Mouse (Mus musculus): ENCODE measurements at regions not wholly inside any gene's neighbourhood (a gene's known extent, or its start where the extent isn't known, plus 50 kb on each side); places are given as distances from the start of the nearest gene placed in this dataset.

- DNase-seq = no peak
Measured at GRCm38 (mm10) chr5:64662476-64662875, 140.7 kb upstream of the Klf3 start.

- no peak for DNase-seq
Measured at GRCm38 (mm10) chr5:64663766-64664165, 139.4 kb upstream of the Klf3 start.

- DNase-seq = no peak
Measured at GRCm38 (mm10) chr5:64665064-64665463, 138.1 kb upstream of the Klf3 start.

GRCm38 (mm10) chr5:64666256-64666655 lies 136.9 kb upstream of the Klf3 start:
- no peak for DNase-seq

- no peak for DNase-seq
Measured at GRCm38 (mm10) chr5:64667053-64667452, 136.1 kb upstream of the Klf3 start.

- DNase-seq = no peak
Measured at GRCm38 (mm10) chr5:64673861-64674260, 129.3 kb upstream of the Klf3 start.

GRCm38 (mm10) chr5:64676214-64676945 lies 126.8 kb upstream of the Klf3 start:
- no peak for DNase-seq

- no peak for DNase-seq
Measured at GRCm38 (mm10) chr5:64676946-64677588, 126.1 kb upstream of the Klf3 start.

GRCm38 (mm10) chr5:64678706-64679105 lies 124.5 kb upstream of the Klf3 start:
- no peak for DNase-seq

GRCm38 (mm10) chr5:64679996-64680625 lies 123.1 kb upstream of the Klf3 start:
- DNase-seq = no peak

GRCm38 (mm10) chr5:64681161-64681560 lies 122.0 kb upstream of the Klf3 start:
- no peak for DNase-seq

- no peak for DNase-seq
Measured at GRCm38 (mm10) chr5:64682326-64682845, 120.8 kb upstream of the Klf3 start.

- DNase-seq = no peak
Measured at GRCm38 (mm10) chr5:64683419-64683818, 119.8 kb upstream of the Klf3 start.

- no peak for DNase-seq
Measured at GRCm38 (mm10) chr5:64684275-64684674, 118.9 kb upstream of the Klf3 start.

- no peak for DNase-seq
Measured at GRCm38 (mm10) chr5:64690148-64690547, 113.0 kb upstream of the Klf3 start.

- no peak for DNase-seq
Measured at GRCm38 (mm10) chr5:64691406-64692100, 111.6 kb upstream of the Klf3 start.

- no peak for DNase-seq
Measured at GRCm38 (mm10) chr5:64692335-64692734, 110.9 kb upstream of the Klf3 start.

GRCm38 (mm10) chr5:64693616-64694015 lies 109.6 kb upstream of the Klf3 start:
- no peak for DNase-seq

- DNase-seq = no peak
Measured at GRCm38 (mm10) chr5:64694606-64695005, 108.6 kb upstream of the Klf3 start.

GRCm38 (mm10) chr5:64696099-64696498 lies 107.1 kb upstream of the Klf3 start:
- peak in 1 of 2 experiments; percentile 16 for DNase-seq

- no peak for DNase-seq
Measured at GRCm38 (mm10) chr5:64697466-64697865, 105.7 kb upstream of the Klf3 start.

GRCm38 (mm10) chr5:64698458-64699116 lies 104.6 kb upstream of the Klf3 start:
- DNase-seq = no peak

GRCm38 (mm10) chr5:64700030-64700429 lies 103.2 kb upstream of the Klf3 start:
- DNase-seq = no peak

Measured in cerebellum, postnatal 36 days (tissue).